Mouse (Mus musculus) forebrain, embryonic 14.5 days (tissue): ENCODE results near the gene Trpm4. TPM values are rescaled to one million over a fixed set of nuclear protein-coding genes. Genes with fewer than 3 reads are reported as not detected.
A peak's percentile ranks its signal among the peaks of the same experiment; 100 is the strongest.

ENCODE experiments used
- ATAC-seq: fragments of 200-750 bp; cut with Nextera tagmentation; 2 replicates; pipeline ENCODE4 v1.8.0; 2017; ENCODE audit warnings: mild to moderate bottlenecking, moderate library complexity
- DNase-seq: peaks from one replicate; pipeline ENCODE4 v3.0.0-alpha.2; 2015; ENCODE audit warnings: low spot score
- H3K27ac ChIP-seq: fragments of 300-500 bp; sonication (generic); 2 replicates; pipeline ENCODE4 v1.5.1; 2014; ENCODE audit warnings: low read depth, mild to moderate bottlenecking, control low read depth, low read length, moderate library complexity
- H3K27me3 ChIP-seq: fragments of 300-500 bp; sonication (generic); replicated peaks from 2 replicates; pipeline ENCODE4 v1.6.1; 2014; ENCODE audit warnings: low read length, control low read depth, mixed read lengths; ENCODE audit not compliant: control insufficient read depth, insufficient read depth
- H3K36me3 ChIP-seq: fragments of 300-500 bp; sonication (generic); 2 replicates; pipeline ENCODE4 v1.6.1; 2014; ENCODE audit warnings: low read length, control low read depth; ENCODE audit not compliant: control insufficient read depth, insufficient read depth
- H3K4me1 ChIP-seq: fragments of 300-500 bp; sonication (generic); 2 replicates; pipeline ENCODE4 v1.6.1; 2014; ENCODE audit warnings: antibody characterized with exemption, low read length, control low read depth; ENCODE audit not compliant: control insufficient read depth, insufficient read depth
- H3K4me2 ChIP-seq: fragments of 300-500 bp; sonication (generic); 2 replicates; pipeline ENCODE4 v1.6.1; 2014; ENCODE audit warnings: mild to moderate bottlenecking, control low read depth, low read length
- H3K4me3 ChIP-seq: fragments of 300-500 bp; sonication (generic); 2 replicates; pipeline ENCODE4 v1.5.1; 2014; ENCODE audit warnings: low read depth, low read length, control low read depth
- H3K9ac ChIP-seq: fragments of 300-500 bp; sonication (generic); 2 replicates; pipeline ENCODE4 v1.6.1; 2014; ENCODE audit warnings: mild to moderate bottlenecking, low read length, control low read depth, moderate library complexity
- H3K9me3 ChIP-seq: fragments of 300-500 bp; sonication (generic); replicated peaks from 2 replicates; pipeline ENCODE4 v1.6.1; 2016; ENCODE audit warnings: low read length, control low read depth, mixed read lengths; ENCODE audit not compliant: control insufficient read depth
- WGBS: fragments of 180-500 bp; shearing (Covaris S2); extraction: QIAGEN DNeasy Blood & Tissue Kit; methylation state at CpG from one replicate; pipeline ENCODE4 v1.1.7; 2014; 5-methylcytosine and 5-hydroxymethylcytosine counted together
- polyA plus RNA-seq: library from polyadenylated mRNA; unstranded; fragments of >200 nt; fragmentation: Nextera tagmentation; extraction: Ambion mirVana; gene quantifications from 2 replicates; pipeline ENCODE4 v1.2.1, GENCODE M21; 2014

Gene Trpm4
- 6.5 and 9.8 TPM in 2 replicates for polyA plus RNA-seq

DNA sequence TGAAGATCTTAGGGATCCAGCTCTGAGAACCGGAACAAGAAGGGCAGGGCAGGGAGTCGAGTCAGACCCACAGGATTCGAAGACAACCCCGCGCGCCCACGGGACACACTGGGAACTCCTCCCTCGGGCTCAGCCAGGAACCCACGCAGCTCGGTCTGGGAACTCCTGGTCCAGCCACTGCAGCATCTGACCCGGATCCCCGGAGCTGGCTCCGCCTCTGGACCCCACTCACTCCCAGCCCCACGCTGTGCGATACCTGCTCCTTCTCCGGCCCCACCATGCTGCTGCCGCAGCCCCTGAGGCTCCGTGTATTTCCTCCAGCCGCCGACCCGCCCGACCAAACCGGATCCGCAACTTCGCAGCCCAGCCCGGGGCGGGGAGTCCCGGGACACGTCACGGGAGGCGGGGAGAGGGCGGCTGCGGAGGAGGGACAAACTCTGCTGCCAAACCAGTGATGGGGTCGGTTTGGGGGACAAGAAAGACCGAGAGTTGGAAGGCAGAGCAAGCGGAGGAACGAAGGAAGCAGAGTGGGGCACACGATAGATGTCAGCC lies at the start of gene Trpm4:
Trpm4 (minus strand) TSS at position 350 of the 552 bp plus-strand sequence.
- peaks cover 3% of the 10 kb centered on the region for H3K27me3 ChIP-seq
- peak within 1 kb of the TSS; percentile 71 for H3K9ac ChIP-seq
- no peaks in the 10 kb centered on the region for H3K36me3 ChIP-seq
- H3K27ac ChIP-seq = peak within 1 kb of the TSS; percentile 27; the same call in 1 of the 2 replicates
- peak within 1 kb of the TSS; percentile 53 for H3K4me3 ChIP-seq
- peaks cover 10% of the 10 kb centered on the region for H3K4me1 ChIP-seq
- WGBS = under 1% methylated on average over 38 of the region's 38 CpGs
- ATAC-seq (peak; percentile 78), DNase-seq (peak; percentile 80)
- H3K4me2 ChIP-seq = peak within 1 kb of the TSS; percentile 92
- no peaks in the 10 kb centered on the region for H3K9me3 ChIP-seq

DNA sequence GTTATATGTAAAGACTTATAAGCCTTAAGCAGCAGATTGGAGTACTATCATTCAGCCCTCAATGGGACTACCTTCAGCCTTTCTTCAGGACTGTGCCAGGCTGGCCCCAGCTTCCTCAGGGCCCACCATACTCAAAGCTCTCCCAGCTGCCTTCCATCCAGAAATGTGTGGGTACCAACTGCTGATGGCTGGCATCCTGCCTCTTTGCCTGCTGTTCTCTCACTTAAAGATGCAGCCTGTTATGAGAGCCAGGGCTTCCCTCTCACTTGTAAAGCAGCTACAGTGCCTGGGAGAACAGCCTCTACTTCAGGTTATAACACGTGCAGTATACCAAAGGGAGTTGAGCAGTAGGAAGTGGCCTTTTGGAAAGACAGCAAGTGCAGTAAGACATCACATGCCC lies 42.5 kb upstream of the Trpm4 start:
- no peak for ATAC-seq
- no peaks in the 10 kb centered on the region for H3K9me3 ChIP-seq
- 72% methylated on average over 1 of the region's 1 CpGs for WGBS

DNA sequence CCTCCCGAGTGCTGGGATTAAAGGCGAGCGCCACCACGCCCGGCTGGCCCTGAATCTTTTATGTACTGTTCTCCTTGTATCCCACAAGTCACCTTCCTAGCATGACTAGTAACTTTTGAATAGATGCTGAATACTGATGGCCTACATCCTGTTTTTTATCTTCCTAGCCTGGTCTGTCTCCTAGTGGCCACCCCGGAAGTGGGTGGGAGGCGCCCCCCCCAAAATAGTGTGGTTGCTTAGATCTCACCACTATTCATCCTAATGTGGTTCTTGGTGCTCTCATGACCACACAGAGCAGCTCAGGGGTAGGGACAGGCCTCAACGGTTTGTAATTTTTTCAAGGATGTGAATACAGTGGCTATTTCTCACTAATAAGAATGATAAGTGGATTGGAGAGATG lies 41.0 kb upstream of the Trpm4 start:
- H3K36me3 ChIP-seq = peaks cover 75% of the 10 kb centered on the region
- whole genome bisulfite sequencing = 96% methylated on average over 8 of the region's 8 CpGs
- no peak overlapping the region for H3K9ac ChIP-seq
- no peak for DNase-seq
- peaks cover 5% of the 10 kb centered on the region; the same call in 1 of the 2 replicates for H3K27me3 ChIP-seq
- no peak for ATAC-seq
- no peak overlapping the region for H3K4me3 ChIP-seq
- peaks cover 11% of the 10 kb centered on the region for H3K4me1 ChIP-seq
- H3K27ac ChIP-seq = no peak overlapping the region
- H3K4me2 ChIP-seq = no peak overlapping the region
- no peaks in the 10 kb centered on the region for H3K9me3 ChIP-seq

More for the DNA sequence above, 42.5 kb upstream of the Trpm4 start:
- peak; percentile 47 for DNase-seq
- no peaks in the 10 kb centered on the region for H3K4me1 ChIP-seq
- no peak overlapping the region for H3K9ac ChIP-seq
- H3K27ac ChIP-seq = no peak overlapping the region
- H3K27me3 ChIP-seq = no peaks in the 10 kb centered on the region
- no peak overlapping the region for H3K4me3 ChIP-seq
- peaks cover 90% of the 10 kb centered on the region for H3K36me3 ChIP-seq
- H3K4me2 ChIP-seq = no peak overlapping the region

DNA sequence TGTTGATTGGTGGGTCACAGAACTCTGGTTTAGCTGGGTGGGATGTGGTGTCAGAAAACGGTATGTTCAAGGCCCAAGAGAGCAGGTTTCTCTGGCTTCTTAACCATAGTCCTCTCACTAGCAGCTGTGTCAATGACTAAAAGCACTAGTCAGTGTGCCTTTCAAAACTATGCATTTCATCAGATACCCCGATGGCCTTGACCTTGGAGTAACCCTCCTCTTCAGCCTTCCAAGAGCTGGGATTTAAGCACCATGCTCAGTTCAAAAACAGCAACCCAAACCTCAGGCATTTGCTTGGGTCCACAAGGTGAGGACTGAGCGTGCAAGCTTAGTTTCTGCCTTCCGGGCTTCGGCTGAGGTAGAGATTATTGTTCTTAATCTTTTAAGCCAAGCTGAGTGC lies 38.8 kb upstream of the Trpm4 start:
- WGBS = 91% methylated on average over 5 of the region's 5 CpGs
- Histone ChIP-seq H3K27me3 (peaks cover 6% of the 10 kb centered on the region; the same call in 1 of the 2 replicates), H3K36me3 (peaks cover 53% of the 10 kb centered on the region), H3K4me1 (peaks cover 19% of the 10 kb centered on the region), H3K27ac (no peak overlapping the region), H3K4me2 (no peak overlapping the region), H3K4me3 (no peak overlapping the region), H3K9ac (no peak overlapping the region), H3K9me3 (no peaks in the 10 kb centered on the region)
- no peak for ATAC-seq
- DNase-seq = no peak

DNA sequence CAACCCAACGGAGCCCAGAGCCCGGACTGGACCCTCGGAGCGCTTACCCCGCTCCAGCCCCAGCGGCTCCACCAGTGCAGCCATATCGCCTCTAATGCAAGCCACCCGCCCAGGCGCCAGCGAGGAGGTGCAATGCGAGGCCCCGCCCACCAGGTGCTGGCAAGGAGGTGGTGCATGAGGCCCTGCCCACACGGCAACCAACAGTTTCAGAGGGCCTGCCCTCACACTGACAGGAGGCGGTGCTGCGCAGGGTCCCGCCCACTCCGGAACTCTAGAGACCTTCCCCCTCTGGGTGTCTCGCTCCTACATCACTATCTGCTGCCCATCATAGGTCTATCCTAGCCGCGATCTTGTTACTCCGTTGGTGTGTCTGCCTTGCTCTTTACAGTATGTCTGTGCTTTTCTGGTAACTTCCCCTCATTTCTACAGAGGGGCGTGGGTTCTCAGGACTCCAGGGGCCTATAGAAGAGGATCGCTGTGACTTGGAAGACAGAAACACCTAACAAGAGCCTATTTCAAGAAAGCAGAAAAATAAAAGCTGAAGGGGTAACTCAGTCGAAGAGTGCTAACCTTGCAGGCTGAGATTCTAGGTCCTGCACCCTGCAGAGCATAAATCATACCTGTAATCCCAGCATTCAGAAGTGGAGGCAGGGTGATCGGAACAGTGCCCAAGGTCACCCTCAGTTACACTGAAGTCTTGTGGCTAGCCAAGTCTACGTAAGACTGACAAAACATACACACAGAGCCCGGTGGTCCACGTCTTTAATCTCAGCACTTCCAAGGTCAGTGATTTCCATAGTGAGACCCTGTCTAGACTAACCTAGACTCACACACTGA lies 37.1 kb upstream of the Trpm4 start, which contains the start of gene Lin7b:
Lin7b (minus strand) TSS at position 109 of the 837 bp plus-strand sequence.
- Histone ChIP-seq H3K4me1 (peaks cover 22% of the 10 kb centered on the region), H3K4me2 (peak within 1 kb of the TSS; percentile 92), H3K9ac (peak within 1 kb of the TSS; percentile 60), H3K9me3 (no peaks in the 10 kb centered on the region), H3K27ac (no peak within 1 kb of the TSS), H3K4me3 (peak within 1 kb of the TSS; percentile 40), H3K36me3 (peaks cover 36% of the 10 kb centered on the region), H3K27me3 (peaks cover 6% of the 10 kb centered on the region; the same call in 1 of the 2 replicates)
- DNase-seq = peak; percentile 82
- peak; percentile 46 for ATAC-seq
- WGBS = 12% methylated on average over 28 of the region's 28 CpGs

DNA sequence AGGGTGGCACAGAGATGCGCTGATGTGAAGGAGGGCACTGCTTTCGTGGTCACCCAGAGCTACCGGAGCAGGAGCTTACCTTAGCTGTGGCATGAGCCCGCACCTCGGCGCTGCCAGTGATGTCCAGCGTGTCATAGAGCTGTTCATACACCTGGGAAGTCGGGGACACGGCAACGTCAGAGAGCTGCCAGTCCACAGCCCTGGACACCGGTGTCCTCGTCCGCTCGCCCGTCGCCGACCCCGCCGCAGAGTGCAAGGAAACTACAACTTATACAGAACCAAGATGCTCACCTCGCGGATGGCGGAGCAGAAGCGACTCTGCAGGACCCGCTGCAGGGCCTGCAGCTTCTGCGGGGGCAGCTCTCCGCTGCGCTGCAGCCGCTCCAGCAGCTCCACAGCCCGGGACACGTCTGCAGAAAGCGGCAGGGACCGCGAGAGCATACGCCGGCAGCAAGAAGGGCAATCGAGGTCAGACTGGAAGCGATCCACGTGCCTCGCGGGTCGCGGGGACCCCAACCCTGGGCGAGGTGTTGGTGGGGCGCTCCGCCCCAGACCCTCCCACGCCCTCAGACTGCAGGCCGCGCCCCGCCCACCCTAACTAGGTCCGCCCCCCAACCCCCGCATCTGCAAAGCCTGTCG lies 36.4 kb upstream of the Trpm4 start:
- H3K27me3 ChIP-seq = peaks cover 6% of the 10 kb centered on the region; the same call in 1 of the 2 replicates
- peaks cover 30% of the 10 kb centered on the region for H3K36me3 ChIP-seq
- 7% methylated on average over 52 of the region's 52 CpGs for WGBS
- no peak overlapping the region for H3K27ac ChIP-seq
- DNase-seq = no peak
- H3K4me2 ChIP-seq = peak overlapping the region; percentile 92
- no peak for ATAC-seq
- H3K9me3 ChIP-seq = no peaks in the 10 kb centered on the region
- peaks cover 28% of the 10 kb centered on the region for H3K4me1 ChIP-seq
- H3K9ac ChIP-seq = peak overlapping the region; percentile 60
- H3K4me3 ChIP-seq = peak overlapping the region; percentile 40

DNA sequence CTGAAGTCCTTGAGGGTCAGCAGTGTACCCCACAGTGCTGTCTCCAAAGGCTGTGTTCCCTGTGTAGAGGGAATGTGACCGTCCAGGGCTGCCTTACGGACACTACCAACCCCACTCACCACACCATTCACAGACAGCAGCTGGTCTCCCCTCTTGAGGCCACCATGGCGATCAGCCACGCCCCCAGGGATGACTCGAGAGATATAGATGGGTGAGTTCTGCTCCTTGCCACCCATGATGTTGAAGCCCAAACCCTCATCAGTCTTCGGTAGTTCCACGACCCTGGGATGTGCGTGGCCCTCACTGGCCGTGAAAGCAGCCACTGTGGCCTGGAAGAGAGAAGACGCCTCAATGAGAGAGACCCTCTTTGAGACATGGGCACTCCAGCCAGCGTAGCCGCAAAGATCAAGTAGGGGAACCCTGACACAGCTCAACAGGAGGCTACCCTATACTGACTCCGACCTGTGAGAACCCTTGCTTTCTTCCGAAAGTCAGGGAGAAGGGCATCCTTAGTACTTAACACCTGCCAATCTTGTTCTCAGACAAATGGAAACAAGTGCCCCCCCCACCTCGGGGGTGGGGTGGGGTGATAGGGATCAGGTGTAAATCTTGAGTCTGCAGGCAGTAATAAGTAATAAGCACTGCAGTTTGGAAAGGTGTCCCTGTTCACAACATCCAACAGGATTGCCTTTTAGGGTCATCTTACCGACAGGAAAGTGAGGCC lies 35.6 kb upstream of the Trpm4 start:
- H3K9me3 ChIP-seq = no peaks in the 10 kb centered on the region
- peaks cover 26% of the 10 kb centered on the region for H3K36me3 ChIP-seq
- ATAC-seq (no peak), DNase-seq (no peak)
- H3K4me3 ChIP-seq = no peak overlapping the region
- H3K4me2 ChIP-seq = no peak overlapping the region
- H3K27ac ChIP-seq = no peak overlapping the region
- H3K4me1 ChIP-seq = peaks cover 28% of the 10 kb centered on the region
- H3K9ac ChIP-seq = no peak overlapping the region
- peaks cover 6% of the 10 kb centered on the region; the same call in 1 of the 2 replicates for H3K27me3 ChIP-seq
- WGBS = 75% methylated on average over 16 of the region's 16 CpGs

DNA sequence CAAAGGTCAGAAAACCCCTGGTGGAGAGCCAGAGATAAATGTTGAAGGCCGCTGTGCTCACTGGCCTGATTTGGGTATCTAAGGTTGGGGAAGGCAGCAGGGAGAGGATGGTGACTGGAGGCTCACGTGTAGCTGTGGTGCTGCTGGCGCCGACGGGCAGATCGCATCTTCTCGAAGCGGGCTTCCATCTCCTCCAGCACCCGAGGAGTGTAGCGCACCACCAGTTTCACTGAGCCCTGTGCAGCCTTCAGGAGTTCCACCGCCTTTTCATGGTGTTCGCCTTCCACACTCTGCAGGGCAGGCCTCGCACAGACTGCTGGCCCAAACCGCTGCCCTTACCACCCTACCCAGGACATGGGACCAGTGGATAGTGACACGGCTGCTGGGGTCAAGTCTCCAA lies 34.6 kb upstream of the Trpm4 start:
- Histone ChIP-seq H3K27ac (no peak overlapping the region), H3K27me3 (peaks cover 6% of the 10 kb centered on the region; the same call in 1 of the 2 replicates), H3K9ac (peak overlapping the region; percentile 68; the same call in 1 of the 2 replicates), H3K36me3 (peaks cover 16% of the 10 kb centered on the region), H3K4me3 (no peak overlapping the region; the same call in 1 of the 2 replicates), H3K4me1 (peaks cover 28% of the 10 kb centered on the region), H3K4me2 (peak overlapping the region; percentile 89), H3K9me3 (no peaks in the 10 kb centered on the region)
- WGBS = 79% methylated on average over 15 of the region's 15 CpGs
- ATAC-seq = no peak
- DNase-seq = no peak
